Mouse (Mus musculus) adrenal gland, postnatal 25 days (tissue): ENCODE measurements around the gene Ptprg. TPM values are rescaled to one million over a fixed set of nuclear protein-coding genes. Genes with fewer than 3 reads are reported as not detected.

Source experiments
- DNase-seq: peaks from one replicate; pipeline ENCODE4 v3.0.0; 2021; ENCODE audit warnings: mixed read lengths
- total RNA-seq: library from RNA; stranded (reverse); gene quantifications from 2 replicates; pipeline ENCODE4 v1.2.3, GENCODE M21; 2021

Ptprg gene
- total RNA-seq, 1 experiment from 2014 or later, result 106 TPM

DNA sequence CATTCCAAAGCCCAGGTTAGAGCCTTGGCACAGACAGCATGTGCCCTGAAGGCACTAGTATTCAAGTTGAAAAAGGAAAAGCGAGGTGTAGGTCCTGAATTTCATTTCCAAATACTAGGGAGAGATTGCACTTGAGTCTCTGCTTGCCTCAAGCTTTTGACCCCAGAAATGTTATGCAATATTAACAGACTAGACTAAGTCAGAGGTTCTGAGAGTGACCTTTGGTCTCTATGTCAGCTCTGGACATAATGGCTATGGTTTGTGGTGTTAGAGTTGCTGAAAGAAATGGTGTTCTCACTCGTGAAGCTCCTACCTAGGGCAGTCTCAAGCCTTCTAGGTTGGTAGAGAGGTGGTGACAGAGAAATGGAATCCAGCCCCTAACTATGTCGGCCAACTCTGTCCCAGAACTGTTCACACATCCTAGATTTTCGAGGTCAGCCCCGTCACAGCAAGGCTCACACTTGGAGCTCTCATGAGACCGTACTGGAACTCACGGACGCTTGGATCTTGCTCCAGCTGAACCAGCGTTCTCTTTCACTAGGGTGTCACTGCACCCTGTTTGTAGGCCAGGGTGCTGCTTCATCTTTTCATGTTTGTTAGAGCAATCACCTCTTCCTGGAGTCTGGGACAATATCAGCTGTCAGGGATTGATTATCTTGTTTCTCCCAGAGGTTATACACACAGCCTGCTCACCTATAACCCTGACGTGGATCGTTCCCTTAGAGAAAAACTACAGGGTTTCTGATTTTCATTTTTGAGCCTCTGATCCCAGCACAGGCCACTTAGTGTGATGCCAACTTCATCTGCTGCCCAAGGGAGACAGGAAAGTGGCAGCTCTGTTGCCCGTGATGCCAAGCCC lies 551.2 kb downstream of the Ptprg start:
- DNase-seq, result no peak

DNA sequence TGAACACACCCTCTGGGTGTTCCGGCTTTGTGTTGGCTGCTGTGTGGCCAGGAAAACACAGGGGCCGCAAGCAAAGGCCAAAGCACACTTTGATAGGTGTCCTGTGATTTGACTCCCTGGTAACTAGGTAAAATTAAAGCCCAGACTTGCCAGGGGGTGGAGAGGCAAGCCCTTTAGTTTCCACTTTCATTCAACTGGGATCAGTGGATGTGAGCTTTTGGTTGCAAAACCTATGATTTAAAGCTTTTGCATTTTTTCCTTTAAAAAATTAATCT lies 551.8 kb downstream of the Ptprg start:
- no peak for DNase-seq

DNA sequence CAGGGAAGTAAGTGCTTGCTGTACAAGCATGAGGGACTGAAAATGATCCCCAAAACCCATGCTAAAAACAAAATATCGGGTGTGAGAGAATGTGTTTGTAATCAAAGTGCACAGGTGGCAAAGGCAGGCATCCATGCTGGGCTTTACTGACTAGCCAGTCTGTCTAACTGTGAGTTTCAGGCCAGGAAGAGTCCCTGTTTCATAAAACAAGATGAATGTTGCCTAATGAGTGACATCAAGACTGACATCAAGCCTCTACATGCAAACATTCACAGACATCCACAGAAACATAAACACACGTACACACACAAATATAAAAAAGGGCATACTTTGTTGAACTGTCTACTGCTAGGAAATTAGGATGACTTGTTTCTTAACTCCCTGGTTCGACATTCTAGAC lies 552.3 kb downstream of the Ptprg start:
- DNase-seq, result no peak

DNA sequence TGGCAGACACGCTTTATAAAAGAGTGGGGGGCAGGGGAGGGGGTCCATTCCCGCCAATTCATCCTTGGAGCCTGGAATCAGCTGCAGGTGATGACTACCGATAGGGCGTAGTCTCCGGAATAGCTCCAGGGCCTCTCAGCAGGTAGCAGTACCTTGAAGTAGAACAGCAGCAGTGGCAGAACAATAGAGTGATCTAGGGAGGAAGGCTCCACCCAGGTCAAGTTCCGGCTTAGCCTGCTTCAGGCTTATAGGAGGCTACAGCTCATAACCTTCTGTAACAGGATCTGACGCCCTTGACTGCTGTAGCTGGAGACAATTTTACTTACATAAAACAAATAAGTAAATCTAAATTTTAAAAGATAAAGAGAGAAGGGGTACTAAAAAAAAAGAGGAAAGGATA lies 554.1 kb downstream of the Ptprg start:
- no peak for DNase-seq

DNA sequence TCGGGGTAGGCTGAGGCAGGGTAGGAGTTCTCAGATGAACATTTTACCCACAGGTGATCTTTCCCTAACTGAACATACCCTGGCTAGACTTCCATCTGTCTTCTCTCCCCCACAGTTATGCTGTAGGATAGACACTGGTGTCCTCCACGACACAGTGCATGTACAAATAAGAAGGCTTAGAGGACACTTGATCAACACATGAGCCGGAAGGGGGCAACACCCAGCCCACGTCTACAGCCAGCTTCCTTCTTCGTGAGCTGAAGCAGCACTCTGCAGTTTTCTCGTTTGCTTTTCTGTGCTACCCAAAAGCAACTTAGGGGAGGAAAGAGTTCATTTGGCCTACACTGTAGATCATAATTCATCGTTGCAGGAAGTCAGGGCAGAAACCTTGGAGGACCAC lies 554.7 kb downstream of the Ptprg start:
- no peak for DNase-seq

DNA sequence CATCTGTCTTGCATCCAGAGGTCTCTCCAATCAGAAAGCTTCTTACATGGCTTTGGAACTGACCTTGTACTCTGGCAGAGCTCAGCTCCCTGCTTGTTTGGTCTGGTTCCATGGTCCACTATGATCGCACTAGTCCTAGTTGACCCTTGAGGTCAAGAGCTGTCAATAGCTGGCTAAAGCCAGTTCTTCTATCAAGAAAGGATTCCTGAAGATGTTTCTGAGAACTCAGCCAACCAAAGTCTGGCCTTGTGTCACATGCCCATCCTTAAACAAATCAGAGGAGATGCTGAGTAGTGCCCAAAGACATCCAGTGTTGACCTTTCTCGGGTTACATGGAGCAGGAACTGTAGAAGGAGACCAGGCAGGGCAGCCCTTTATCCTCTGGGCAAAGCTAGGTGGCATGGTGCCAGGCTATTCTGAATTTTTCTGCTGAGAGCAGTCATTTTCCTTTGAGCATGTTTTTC lies 559.2 kb downstream of the Ptprg start:
- DNase-seq, result peak; percentile 56

DNA sequence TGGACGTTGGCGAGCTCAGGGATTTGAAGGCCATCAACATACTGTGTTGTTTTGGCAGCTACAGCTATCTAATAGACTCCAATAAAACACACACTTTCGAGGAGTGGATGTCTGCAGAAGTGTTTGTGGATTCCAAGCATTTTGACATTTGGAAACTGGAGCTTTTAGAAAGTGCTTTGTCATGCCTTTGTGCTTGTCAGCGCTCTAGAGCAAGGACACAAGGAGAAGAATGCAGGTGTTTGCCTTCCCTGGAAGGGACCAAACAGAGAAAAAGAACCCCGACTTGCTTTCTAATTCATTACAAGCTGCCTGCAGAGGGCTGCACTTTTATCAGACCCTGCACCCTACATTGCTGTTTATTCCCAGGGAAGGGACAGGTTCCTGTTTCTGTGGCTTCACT lies 560.0 kb downstream of the Ptprg start:
- DNase-seq, result no peak

DNA sequence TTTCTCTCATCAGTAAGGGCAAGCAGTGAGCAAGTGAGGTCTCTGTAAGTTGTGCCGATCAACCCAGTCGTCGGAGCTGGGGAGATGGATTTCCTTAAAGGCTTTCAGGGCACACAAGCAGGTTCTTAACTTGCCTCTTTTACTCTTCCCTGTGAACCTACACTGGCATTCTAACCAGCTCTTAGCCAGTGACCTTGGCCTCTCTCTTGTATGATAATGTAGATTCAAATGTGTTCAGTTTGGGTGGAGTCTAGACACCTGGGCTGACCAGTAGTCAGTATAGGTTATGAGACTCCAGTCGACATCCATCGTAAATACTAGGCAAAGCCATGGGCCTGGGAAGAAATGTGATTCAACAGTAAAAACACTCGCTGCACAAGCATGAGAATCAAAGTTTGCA lies 560.7 kb downstream of the Ptprg start:
- DNase-seq, result no peak

DNA sequence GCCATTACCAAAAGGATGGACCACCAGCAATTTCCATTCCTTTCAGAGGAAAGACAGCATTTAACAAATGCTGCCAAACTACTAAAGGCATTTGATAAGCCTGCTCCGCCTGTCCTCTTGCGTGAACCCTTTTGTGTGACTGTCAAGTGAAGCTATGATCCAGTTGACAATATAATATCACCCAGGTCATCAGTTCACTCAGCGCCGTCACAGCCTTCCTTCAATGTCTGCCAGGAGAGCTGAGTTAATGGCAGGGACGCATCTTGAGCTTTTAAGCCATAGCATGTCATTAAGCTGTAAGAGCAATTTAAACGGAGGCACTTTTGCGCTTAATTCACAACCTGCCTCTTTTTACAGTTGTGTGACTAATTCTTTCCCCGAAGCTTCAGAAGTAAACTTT lies 565.9 kb downstream of the Ptprg start:
- no peak for DNase-seq

DNA sequence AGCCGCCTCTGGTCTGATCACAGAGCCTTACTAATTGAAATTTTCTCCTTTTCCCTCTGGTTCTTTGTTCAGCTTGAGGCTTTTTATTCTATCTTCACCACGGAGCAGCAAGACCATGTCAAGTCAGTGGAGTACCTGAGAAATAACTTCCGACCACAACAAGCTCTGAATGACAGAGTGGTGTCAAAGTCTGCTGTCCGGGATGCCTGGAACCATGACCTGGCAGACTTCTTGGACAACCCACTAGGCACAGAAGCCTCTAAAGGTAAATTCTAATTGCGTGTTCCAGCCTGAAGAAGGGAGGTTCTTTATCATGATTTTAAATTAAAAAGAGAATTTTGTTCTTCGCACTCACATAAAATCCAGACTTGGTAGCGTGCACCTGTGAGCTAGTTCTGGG lies 568.6 kb downstream of the Ptprg start:
- DNase-seq, result no peak

DNA sequence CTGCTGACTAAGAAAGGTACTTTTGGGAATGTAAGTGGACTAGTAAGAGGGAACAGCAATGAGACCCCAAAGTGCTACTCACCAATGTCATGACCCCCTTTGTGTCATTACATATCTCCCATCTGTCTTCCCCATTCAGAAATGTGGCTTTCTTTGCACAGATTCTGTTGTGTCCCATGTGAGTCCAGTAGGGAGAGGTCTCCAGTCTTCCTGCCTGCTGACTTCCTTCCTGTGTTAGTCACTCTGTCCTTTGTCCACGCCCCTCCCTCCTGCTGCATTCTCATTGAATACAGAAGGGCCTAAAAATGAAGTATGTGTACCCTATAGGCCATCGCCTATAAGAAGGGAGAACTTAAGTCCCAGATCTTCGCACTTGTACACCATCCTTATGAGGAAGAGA lies 571.4 kb downstream of the Ptprg start:
- no peak for DNase-seq

DNA sequence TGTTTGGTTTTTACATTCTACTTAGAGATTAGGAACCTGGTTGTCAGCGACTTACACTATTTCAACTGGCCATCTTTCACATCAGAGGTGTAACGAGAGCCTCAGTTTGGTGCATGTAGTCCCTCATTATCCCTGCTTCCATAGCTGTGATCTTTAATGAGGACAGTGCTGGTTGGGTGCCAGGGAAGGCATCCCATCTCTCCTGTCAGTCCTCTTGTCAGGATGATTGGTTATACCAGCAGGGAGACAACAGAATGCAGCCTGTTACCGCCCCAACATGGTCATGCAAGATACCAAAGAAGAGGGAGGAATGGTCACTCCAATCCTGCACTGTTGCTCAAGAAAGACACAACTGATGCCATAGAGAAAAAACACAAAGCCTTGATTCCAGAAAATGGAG lies 574.6 kb downstream of the Ptprg start:
- no peak for DNase-seq

DNA sequence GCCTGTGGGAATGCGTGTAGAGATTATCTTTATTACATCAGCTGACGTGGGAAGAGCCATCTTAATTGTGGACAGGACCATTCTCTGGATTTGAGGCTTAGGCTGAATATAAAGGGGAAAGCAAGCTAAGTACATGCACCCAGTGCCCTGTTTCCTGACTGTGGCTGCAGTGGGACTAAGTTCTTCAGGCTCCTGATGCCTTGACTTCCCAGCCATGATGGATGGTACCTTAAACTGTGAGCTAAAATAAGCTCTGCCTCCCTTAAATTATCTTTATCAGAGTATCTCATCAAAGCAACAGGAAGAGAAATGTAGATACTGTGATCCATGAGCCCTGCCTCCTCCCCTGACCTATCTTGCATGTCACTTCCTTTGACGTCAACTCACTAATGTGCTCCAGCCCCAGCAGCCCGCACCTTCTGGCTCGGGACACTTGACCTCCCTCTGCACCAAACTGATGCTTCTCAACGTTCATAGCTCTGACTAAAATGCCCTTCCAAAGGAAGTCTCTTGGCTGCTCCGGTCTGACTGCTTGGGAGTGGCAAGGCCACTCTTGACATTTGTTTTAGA lies 578.8 kb downstream of the Ptprg start:
- no peak for DNase-seq

DNA sequence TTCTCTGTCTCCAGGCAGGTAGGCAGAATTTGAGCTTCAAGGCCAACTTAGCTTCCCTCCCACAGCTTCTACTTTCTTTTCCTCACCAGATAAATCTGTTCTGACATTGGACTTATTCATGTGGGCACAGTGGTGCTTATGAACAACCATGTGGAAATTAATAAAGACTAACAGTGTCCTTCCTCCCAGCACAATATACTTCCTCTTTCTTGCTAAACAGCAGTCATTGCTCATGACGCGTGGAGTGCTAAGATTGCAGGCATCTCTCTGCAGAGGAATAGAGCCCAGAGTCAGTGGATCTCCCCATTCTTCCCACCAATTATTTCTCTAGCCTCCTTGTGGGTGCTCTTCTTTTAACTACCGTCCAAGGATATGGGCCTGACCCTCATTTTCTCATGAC lies 579.8 kb downstream of the Ptprg start:
- no peak for DNase-seq

DNA sequence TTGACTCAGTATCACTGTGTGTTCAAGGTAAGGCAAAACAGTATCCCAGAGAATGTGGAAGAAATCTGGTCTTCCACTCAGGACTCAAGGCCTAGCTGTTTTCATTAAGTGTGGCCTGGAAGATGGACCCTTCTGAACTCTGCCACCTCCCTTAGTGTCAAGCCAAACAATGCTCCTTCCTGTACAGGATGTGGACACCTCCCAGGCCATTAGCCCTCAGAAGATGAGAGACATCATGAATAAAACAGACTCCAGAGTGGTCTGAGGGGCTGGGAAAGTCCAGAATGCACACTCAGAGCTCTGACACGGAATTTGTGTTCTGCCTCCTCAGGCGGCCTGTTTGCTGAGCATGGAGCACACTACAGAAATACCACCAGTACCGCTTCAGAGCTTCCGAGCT lies 581.2 kb downstream of the Ptprg start:
- no peak for DNase-seq

DNA sequence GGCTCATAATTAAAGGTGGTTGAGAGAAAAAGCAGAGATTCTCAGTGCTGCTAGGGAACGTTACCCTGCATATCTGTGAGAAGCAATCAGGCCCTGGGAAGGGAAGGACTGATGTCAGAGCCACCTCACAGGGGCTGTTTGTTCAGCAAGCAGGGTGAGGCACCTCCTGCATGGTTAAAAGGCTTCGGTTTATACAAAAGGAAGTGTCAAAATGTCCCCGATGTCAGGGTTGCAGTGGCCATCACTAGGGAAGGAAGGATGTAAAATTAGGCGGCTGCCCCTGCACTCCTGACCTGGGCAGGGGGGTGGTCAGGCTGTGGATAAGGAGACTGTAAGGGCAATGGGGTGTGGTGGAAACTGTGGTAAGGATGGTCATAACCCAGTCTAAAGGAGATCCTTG lies 583.2 kb downstream of the Ptprg start:
- no peak for DNase-seq

DNA sequence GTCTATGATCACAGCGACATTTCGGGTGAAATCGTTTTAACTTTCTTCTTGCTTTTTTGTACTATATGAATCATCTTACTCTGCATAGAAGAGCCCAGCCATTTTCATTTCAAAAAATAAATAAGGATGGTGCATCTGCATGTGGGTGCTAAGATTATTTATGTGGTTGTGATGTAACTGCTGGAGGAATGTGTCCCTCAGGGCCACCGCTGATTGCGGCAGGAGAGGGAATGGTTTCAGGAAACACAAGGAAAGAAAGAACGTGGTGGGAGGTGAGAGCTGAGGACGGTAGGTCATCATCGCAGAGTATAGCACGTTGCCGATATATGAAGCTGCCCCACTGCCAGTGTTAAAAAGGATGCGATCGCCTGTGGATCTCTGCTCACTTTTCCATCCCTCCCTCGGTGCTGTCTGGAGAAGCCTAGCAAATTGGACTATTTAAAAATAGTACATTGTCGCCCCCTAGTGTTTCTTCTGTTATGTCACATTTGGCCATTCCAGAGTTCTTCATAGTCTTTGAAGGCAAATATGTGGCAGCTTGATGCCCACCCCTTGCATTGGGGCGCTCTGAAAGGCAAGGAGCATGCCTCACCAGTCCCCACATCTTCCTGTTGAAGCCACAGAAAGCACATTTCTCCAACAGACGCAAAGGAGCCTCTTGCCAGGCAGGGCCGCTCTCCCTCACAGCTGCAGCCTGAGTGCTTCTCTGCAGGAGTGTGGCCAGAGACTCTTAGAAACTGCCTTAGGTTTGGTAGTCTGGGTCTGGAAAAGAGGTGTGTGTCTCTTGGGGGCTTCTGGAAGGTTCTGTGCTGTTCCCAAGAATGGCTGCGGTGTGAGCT lies 586.5 kb downstream of the Ptprg start:
- no peak for DNase-seq

DNA sequence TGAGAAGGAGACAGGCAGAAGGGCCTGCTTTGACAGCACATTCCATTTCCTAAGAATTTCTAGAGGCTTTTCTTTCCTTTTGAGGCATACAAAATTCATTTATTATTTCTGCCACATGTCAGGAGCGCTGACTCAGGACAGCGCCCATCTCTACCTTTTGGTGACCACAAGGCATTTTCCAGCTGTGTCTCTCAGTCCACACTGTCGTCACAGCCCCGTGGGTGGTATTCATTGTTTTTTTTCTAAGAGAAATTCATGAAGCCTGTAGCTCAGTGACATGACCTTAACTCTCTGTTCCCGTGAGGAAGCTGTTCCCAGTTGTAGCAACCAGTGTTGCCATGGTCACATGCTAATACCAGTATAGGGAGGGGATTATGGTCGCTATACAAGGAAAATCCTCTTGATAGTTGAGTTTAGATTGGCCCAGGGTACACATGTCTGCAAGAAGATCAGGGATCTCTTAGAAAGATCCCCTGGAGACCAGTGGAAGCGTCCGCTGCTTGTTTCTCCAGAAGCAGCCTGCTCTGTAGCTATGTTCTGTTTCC lies 590.7 kb downstream of the Ptprg start:
- no peak for DNase-seq

DNA sequence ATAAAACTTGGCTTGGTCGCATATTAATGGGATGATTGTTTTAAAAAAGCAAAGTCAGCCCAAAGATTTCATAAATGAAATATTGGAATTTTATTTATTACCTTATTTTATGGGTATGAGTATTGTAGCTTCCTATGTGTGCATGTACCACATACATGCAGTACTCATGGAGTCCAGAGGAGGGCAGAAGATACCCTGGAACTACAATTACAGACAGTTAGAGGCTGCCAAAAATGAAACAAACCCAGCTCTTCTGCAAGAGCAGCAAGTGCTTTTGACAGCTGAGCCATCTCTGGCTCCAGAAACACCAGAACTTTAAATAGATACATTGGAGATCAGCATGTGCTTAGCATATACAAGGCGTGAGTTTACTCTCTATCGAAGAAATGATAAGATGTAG lies 592.6 kb downstream of the Ptprg start:
- DNase-seq, result no peak

DNA sequence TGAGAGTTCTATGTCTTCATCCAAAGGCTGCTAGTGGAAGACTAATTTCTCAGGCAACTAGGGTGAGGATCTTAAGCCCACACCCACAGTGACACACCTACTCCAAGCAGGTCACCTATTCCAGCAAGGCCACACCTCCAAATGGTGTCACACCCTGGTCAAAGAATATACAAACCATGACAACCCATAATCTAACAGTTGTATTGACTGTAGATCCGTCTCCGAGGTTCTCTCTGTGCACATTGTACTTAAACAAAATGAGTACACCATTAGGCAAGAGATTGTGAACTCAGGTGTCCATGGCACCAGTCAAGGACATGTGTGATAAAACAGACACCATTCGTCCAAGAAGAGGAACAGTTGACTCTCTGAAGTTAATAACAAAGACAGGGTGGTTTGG lies 596.2 kb downstream of the Ptprg start:
- no peak for DNase-seq

DNA sequence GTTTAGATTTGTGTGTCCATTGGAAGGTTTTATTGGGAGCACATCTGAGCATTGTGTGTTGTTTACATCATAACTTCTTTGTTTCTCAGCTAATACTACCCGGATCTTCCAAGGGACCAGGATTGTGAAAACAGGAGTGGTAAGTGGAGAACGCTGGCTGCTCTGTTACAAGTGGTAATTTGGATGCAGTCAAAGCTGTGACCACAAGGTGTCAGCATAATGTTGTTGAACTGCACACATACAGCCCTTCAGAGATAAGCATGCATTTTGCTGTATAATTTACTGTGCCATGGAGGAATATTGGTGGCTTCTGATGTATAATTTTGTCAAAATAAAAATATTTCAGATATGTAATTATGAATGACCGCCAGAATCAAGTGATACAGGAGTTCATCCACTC lies 598.6 kb downstream of the Ptprg start:
- peak; percentile 34 for DNase-seq

DNA sequence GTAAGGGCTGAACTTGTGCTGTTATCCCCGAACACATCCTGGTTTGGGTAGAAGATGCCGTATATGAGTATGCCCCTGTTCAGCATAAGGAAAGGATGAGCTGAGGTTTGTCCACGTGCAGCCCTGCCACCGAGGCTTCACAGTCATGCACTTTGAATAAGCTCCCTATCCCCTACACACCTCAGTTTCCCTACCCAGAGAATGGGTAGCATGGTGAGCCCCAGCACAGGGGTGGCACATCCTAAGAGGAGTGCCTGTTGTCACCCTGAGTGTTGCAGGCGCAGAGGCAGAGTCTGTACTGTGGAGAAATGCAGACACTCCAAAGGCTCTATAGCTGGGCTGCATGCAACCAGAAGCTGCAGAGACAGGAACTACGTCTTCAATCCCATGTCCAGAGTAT lies 599.4 kb downstream of the Ptprg start:
- no peak for DNase-seq

DNA sequence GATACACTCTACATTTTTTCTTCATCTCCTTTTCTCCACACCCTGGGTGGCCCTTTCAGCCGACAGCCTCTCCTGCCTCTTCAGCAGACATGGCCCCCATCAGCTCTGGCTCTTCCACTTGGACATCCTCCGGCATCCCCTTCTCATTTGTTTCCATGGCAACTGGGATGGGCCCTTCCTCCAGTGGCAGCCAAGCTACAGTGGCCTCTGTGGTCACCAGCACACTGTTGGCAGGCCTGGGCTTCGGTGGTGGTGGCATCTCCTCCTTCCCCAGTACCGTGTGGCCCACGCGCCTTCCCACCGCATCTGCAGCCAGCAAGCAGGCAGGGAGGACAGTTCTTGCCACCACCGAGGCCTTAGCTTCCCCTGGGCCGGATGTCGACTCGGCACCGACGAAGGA lies 600.3 kb downstream of the Ptprg start:
- no peak for DNase-seq
